Mouse (Mus musculus) CH12.LX (cell line): ENCODE results near the gene Pde1c. TPM values are rescaled to one million over a fixed set of nuclear protein-coding genes. Genes with fewer than 3 reads are reported as not detected.

Source experiments
- DNase-seq: peaks from one replicate; pipeline ENCODE4 v3.0.0-alpha.2; 2013; ENCODE audit errors: extremely low read depth
- H3K27ac ChIP-seq: 2 replicates; pipeline ENCODE4 v1.5.1; 2012; ENCODE audit warnings: low read depth, mild to moderate bottlenecking, control low read depth, moderate library complexity; ENCODE audit not compliant: insufficient read depth
- H3K27me3 ChIP-seq: replicated peaks from 2 replicates; pipeline ENCODE3; 2012; ENCODE audit warnings: inconsistent platforms
- H3K36me3 ChIP-seq, 2 experiments: replicated peaks in 1 of 2; 2 replicates each; pipeline versions ENCODE3 to v1.6.1; 2012; ENCODE audit warnings: inconsistent platforms in 1 of 2, low read length in 1 of 2, mild to moderate bottlenecking in 1 of 2, mixed read lengths in 1 of 2, moderate library complexity in 1 of 2; ENCODE audit not compliant: control insufficient read depth in 1 of 2, insufficient read depth in 1 of 2
- H3K4me1 ChIP-seq, 2 experiments: 2 replicates each; pipeline ENCODE4 v1.6.1; 2012; ENCODE audit warnings: inconsistent platforms in 1 of 2, moderate library complexity in 1 of 2; ENCODE audit not compliant: insufficient read depth in 2 of 2, control insufficient read depth in 1 of 2
- H3K4me2 ChIP-seq: 2 replicates; pipeline ENCODE4 v1.6.1; 2012; ENCODE audit warnings: low read depth, mild to moderate bottlenecking, control low read depth; ENCODE audit not compliant: poor library complexity, insufficient read depth, severe bottlenecking
- H3K4me3 ChIP-seq, 3 experiments: fragments of 150-350 bp in 1 of 3; sonication (generic) in 1 of 3; replicated peaks in 1 of 3; 2 replicates each; pipeline versions ENCODE3 to v1.5.1; 2011 to 2012; ENCODE audit warnings: low read depth in 2 of 3, low read length in 2 of 3, mild to moderate bottlenecking in 2 of 3, moderate library complexity in 2 of 3, control low read depth in 1 of 3, improper control_type of control experiment in 1 of 3, inconsistent platforms in 1 of 3, mixed read lengths in 1 of 3; ENCODE audit not compliant: poor library complexity in 1 of 3
- H3K79me2 ChIP-seq: replicated peaks from 2 replicates; pipeline ENCODE4 v1.6.1; 2012; ENCODE audit warnings: mild to moderate bottlenecking, moderate library complexity; ENCODE audit not compliant: control insufficient read depth, poor library complexity, insufficient read depth, severe bottlenecking; ENCODE audit errors: extremely low read depth
- H3K9ac ChIP-seq: 2 replicates; pipeline ENCODE4 v1.6.1; 2012; ENCODE audit warnings: low read depth, mild to moderate bottlenecking, control low read depth, moderate library complexity; ENCODE audit not compliant: insufficient read depth
- H3K9me3 ChIP-seq: replicated peaks from 2 replicates; pipeline ENCODE3; 2012; ENCODE audit warnings: low read length, inconsistent platforms, mixed read lengths
- CHD2 ChIP-seq: IDR thresholded peaks from 2 replicates; pipeline ENCODE4 v1.6.1; 2011; ENCODE audit warnings: low read length, improper control_type of control experiment
- CTCF ChIP-seq, 2 experiments: IDR thresholded peaks in 1 of 2; conservative IDR thresholded peaks in 1 of 2; 2 replicates each; pipeline ENCODE4 v1.5.1; 2011 to 2012; ENCODE audit warnings: low read depth in 2 of 2, low read length in 2 of 2, improper control_type of control experiment in 1 of 2, inconsistent platforms in 1 of 2, mild to moderate bottlenecking in 1 of 2, moderate library complexity in 1 of 2
- E2F4 ChIP-seq: IDR thresholded peaks from 2 replicates; pipeline ENCODE4 v1.6.1; 2011; ENCODE audit warnings: low read depth, low read length, improper control_type of control experiment; ENCODE audit not compliant: insufficient replicate concordance
- ELF1 ChIP-seq: IDR thresholded peaks from 2 replicates; pipeline ENCODE4 v1.6.1; 2014; ENCODE audit warnings: low read depth, mild to moderate bottlenecking, inconsistent platforms, low read length, improper control_type of control experiment
- EP300 ChIP-seq: IDR thresholded peaks from 2 replicates; pipeline ENCODE4 v1.6.1; 2011; ENCODE audit warnings: low read length, improper control_type of control experiment
- JUN ChIP-seq: IDR thresholded peaks from 2 replicates; pipeline ENCODE4 v1.6.1; 2011; ENCODE audit warnings: low read depth, mild to moderate bottlenecking, low read length, improper control_type of control experiment, moderate library complexity; ENCODE audit not compliant: insufficient read depth
- KAT2A ChIP-seq: IDR thresholded peaks from 2 replicates; pipeline ENCODE4 v1.6.1; 2012; ENCODE audit warnings: low read length, improper control_type of control experiment, inconsistent platforms; ENCODE audit not compliant: insufficient replicate concordance
- MXI1 ChIP-seq: IDR thresholded peaks from 2 replicates; pipeline ENCODE4 v1.6.1; 2011; ENCODE audit warnings: mild to moderate bottlenecking, low read depth, low read length, improper control_type of control experiment
- MYC ChIP-seq: IDR thresholded peaks from 2 replicates; pipeline ENCODE4 v1.6.1; 2011; ENCODE audit warnings: low read depth, mild to moderate bottlenecking, improper control_type of control experiment, low read length
- NELFE ChIP-seq: IDR thresholded peaks from 2 replicates; pipeline ENCODE4 v1.6.1; 2011; ENCODE audit warnings: low read depth, low read length, improper control_type of control experiment
- PAX5 ChIP-seq: IDR thresholded peaks from 2 replicates; pipeline ENCODE4 v1.6.1; 2012; ENCODE audit warnings: low read length, inconsistent platforms, mixed read lengths
- POLR2A ChIP-seq: IDR thresholded peaks from 2 replicates; pipeline ENCODE4 v1.6.1; 2011; ENCODE audit warnings: low read depth, mild to moderate bottlenecking, improper control_type of control experiment, low read length
- POLR2AphosphoS2 ChIP-seq: IDR thresholded peaks from 2 replicates; pipeline ENCODE4 v1.6.1; 2011; ENCODE audit warnings: low read depth, low read length, improper control_type of control experiment
- RAD21 ChIP-seq: IDR thresholded peaks from 2 replicates; pipeline ENCODE4 v1.6.1; 2011; ENCODE audit warnings: low read depth, mild to moderate bottlenecking, low read length, improper control_type of control experiment, moderate library complexity
- RCOR1 ChIP-seq: conservative IDR thresholded peaks from 2 replicates; pipeline ENCODE4 v1.6.1; 2012; ENCODE audit warnings: low read depth, mild to moderate bottlenecking, inconsistent platforms, low read length, improper control_type of control experiment
- SMC3 ChIP-seq: IDR thresholded peaks from 2 replicates; pipeline ENCODE4 v1.6.1; 2011; ENCODE audit warnings: low read depth, low read length, improper control_type of control experiment
- TCF12 ChIP-seq: IDR thresholded peaks from 2 replicates; pipeline ENCODE4 v1.6.1; 2014; ENCODE audit warnings: low read depth, mild to moderate bottlenecking, inconsistent platforms, low read length, improper control_type of control experiment
- ZC3H11A ChIP-seq: IDR thresholded peaks from 2 replicates; pipeline ENCODE4 v1.6.1; 2012; ENCODE audit warnings: low read depth, mild to moderate bottlenecking, inconsistent platforms, low read length, improper control_type of control experiment
- ZMIZ1 ChIP-seq: IDR thresholded peaks from 2 replicates; pipeline ENCODE4 v1.6.1; 2012; ENCODE audit warnings: low read depth, mild to moderate bottlenecking, inconsistent platforms, low read length, improper control_type of control experiment
- dilution Hi-C: fragments of 300-500 bp; cut with MboI; formaldehyde crosslinking; loops from 2 replicates; pipeline ENCODE4 v1.14.3; 2020; ENCODE audit warnings: low sequenced_read_pairs; ENCODE audit not compliant: extremely low pct_unique_long_range_greater_than_20kb, extremely low pct_ligation_motif_present
- in situ Hi-C: fragments of 300-500 bp; cut with MboI; formaldehyde crosslinking; loops from 3 replicates; pipeline ENCODE4 v1.14.3; 2019; ENCODE audit warnings: low sequenced_read_pairs, low pct_ligation_motif_present, low pct_unique_long_range_greater_than_20kb, mixed read lengths
- polyA plus RNA-seq: library from polyadenylated mRNA; unstranded; fragments of >175 nt; gene quantifications from 2 replicates; pipeline ENCODE4 v1.2.1, GENCODE M21; 2012; ENCODE audit warnings: low read depth; ENCODE audit not compliant: insufficient read length
- total RNA-seq, 2 experiments: library from RNA; depleted of rRNA; stranded (reverse); fragments of 300-350 nt in 1 of 2; fragments of >200 nt in 1 of 2; gene quantifications; 2 replicates each; pipeline ENCODE4 v1.2.3; 2012 to 2014

The Pde1c gene
- total and polyA plus RNA-seq, 3 experiments: 2.3 to 3.8 (median 2.4) TPM

- no peaks in the 10 kb centered on the region for H3K27me3 ChIP-seq
- TF ChIP-seq ZC3H11A (no peak), RAD21 (peak; percentile 60), CTCF (conservative IDR thresholded peaks at IDR 0.05 in 1 of 2, IDR thresholded peaks at IDR 0.05 in 1 of 2; ENCODE audit: low read depth in 2 of 2, low read length in 2 of 2) (peak; percentile 67 to 71), SMC3 (peak; percentile 46), E2F4 (no peak), NELFE (no peak)
- H3K9ac ChIP-seq: no peak overlapping the region
- no peaks in the 10 kb centered on the region for H3K79me2 ChIP-seq
- H3K4me3 ChIP-seq: no peak overlapping the region
- H3K27ac ChIP-seq: no peak overlapping the region
- H3K36me3 ChIP-seq: no peaks in the 10 kb centered on the region
- DNase-seq: peak; percentile 50
- in situ Hi-C loops (no loop called here), dilution Hi-C loops (no loop called here)
- H3K9me3 ChIP-seq: no peaks in the 10 kb centered on the region
- no peaks in the 10 kb centered on the region for H3K4me1 ChIP-seq
- H3K4me2 ChIP-seq: no peak overlapping the region
Observed at GRCm38 (mm10) chr6:56458098-56458497, 110.8 kb downstream of the Pde1c start.

GRCm38 (mm10) chr6:56447917-56448316, 121.0 kb downstream of the Pde1c start:
- H3K9me3 ChIP-seq: no peaks in the 10 kb centered on the region
- in situ Hi-C loops: no loop called here
- H3K36me3 ChIP-seq: no peaks in the 10 kb centered on the region
- no peak overlapping the region for H3K4me2 ChIP-seq
- dilution Hi-C loops: no loop called here
- no peaks in the 10 kb centered on the region for H3K27me3 ChIP-seq
- no peaks in the 10 kb centered on the region for H3K79me2 ChIP-seq
- DNase-seq: peak; percentile 42
- TF ChIP-seq PAX5 (no peak), ZC3H11A (peak; percentile 63), SMC3 (peak; percentile 83), RAD21 (peak; percentile 88), KAT2A (no peak), CTCF (conservative IDR thresholded peaks at IDR 0.05 in 1 of 2, IDR thresholded peaks at IDR 0.05 in 1 of 2; ENCODE audit: low read depth in 2 of 2, low read length in 2 of 2) (peak in 1 of 2 experiments; percentile 85; a peak in 2 of 4 replicates)
- no peak overlapping the region for H3K27ac ChIP-seq
- H3K4me3 ChIP-seq: no peak overlapping the region
- no peak overlapping the region for H3K9ac ChIP-seq
- H3K4me1 ChIP-seq: peaks cover 15 to 40% of the 10 kb centered on the region in 2 experiments

GRCm38 (mm10) chr6:56441501-56441900, 127.4 kb downstream of the Pde1c start:
- Histone ChIP-seq H3K4me2 (no peak overlapping the region), H3K4me3 (no peak overlapping the region), H3K4me1 (peaks cover 3 to 7% of the 10 kb centered on the region in 2 experiments; a peak in 2 of 4 replicates), H3K36me3 (no peaks in the 10 kb centered on the region), H3K27ac (no peak overlapping the region), H3K9ac (no peak overlapping the region), H3K27me3 (no peaks in the 10 kb centered on the region), H3K9me3 (no peaks in the 10 kb centered on the region), H3K79me2 (no peaks in the 10 kb centered on the region)
- in situ Hi-C loops (no loop called here), dilution Hi-C loops (no loop called here)
- DNase-seq: no peak
- TF ChIP-seq SMC3: no peak
- no peak for TF ChIP-seq MYC
- no peak for TF ChIP-seq POLR2AphosphoS2
- TF ChIP-seq RCOR1: no peak
- no peak for TF ChIP-seq TCF12
- TF ChIP-seq CHD2: no peak
- no peak for TF ChIP-seq MXI1
- TF ChIP-seq EP300: no peak
- no peak for TF ChIP-seq ELF1
- TF ChIP-seq POLR2A: no peak
- no peak for TF ChIP-seq ZMIZ1
- TF ChIP-seq RAD21: no peak
- TF ChIP-seq PAX5: no peak
- TF ChIP-seq JUN: no peak
- no peak for TF ChIP-seq CTCF (conservative IDR thresholded peaks at IDR 0.05 in 1 of 2, IDR thresholded peaks at IDR 0.05 in 1 of 2; ENCODE audit: low read depth in 2 of 2, low read length in 2 of 2)
- TF ChIP-seq KAT2A: no peak
